Mouse (Mus musculus): ENCODE measurements around the gene Tdrd5. TPM values are rescaled to one million over a fixed set of nuclear protein-coding genes. Genes with fewer than 3 reads are reported as not detected.
"Not testable (repeated sequence)": the region's sequence is repeated elsewhere in the genome, so short reads cannot be mapped to it uniquely, and the experiment has no call there.

Tdrd5 gene
- total RNA-seq, 2 experiments from 2014 or later = not detected

GRCm38 (mm10) chr1:156263946-156264345 is 39.5 kb downstream of the Tdrd5 start:
- no peak for DNase-seq
- intact Hi-C loops (cut with DNase I; ENCODE audit: low total_unique reads) = loop anchor here (5.0 kb wide), 1 partner anchor 278 kb away; no protein-coding TSS in a partner anchor

GRCm38 (mm10) chr1:156263352-156263751 is 40.1 kb downstream of the Tdrd5 start:
- DNase-seq = peak; percentile 37
- intact Hi-C loops (cut with DNase I; ENCODE audit: low total_unique reads) = loop anchor here (5.0 kb wide), 1 partner anchor 279 kb away; no protein-coding TSS in a partner anchor

DNA sequence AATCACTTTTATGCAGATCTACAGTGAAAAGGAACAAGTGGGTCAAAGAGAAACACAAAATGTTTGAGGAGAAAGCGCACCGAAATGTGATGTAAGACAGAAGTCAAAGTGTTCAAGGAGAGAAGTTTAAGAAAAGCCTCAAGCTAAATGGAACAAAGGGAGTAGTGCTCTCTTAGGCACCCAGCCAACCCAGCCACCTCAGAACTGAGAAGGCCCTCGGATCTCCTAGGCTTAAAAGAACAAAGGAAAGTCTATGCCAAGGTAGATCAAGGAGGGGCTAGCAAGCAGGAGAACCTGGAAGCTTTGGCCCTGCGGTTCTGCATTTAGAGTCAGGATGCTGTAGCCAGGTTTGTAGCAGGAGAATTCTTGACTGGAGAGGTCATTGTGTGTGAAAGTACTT is 48.6 kb downstream of the Tdrd5 start:
- intact Hi-C loops (cut with DNase I; ENCODE audit: low total_unique reads) = no loop called here
- DNase-seq = no peak

- DNase-seq; intact Hi-C loops (cut with DNase I; ENCODE audit: low total_unique reads): not testable (repeated sequence)
Measured at GRCm38 (mm10) chr1:156251096-156251495, 52.4 kb downstream of the Tdrd5 start.

DNA sequence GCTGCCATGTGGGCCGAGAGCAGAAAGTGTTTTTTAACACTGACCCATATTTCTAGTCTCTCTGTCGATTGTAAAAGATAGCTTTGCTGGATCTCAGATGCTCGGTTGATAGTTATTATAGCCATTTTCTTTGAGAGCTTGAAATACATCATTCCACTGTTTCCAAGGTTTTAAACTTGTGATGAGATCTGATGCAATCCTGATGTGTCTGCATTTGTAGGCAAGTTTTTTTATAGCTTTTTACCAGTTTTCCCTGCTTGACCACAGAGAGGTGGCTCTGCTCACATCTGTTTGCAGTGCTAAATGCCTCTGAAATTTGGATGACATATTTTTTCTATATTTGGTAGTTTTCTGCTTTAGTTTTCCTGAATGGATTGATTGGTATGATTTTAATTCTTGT is 55.6 kb downstream of the Tdrd5 start:
- no peak for DNase-seq
- intact Hi-C loops (cut with DNase I; ENCODE audit: low total_unique reads) = no loop called here

GRCm38 (mm10) chr1:156241713-156242348 is 61.6 kb downstream of the Tdrd5 start:
- peak; percentile 42 for DNase-seq
- intact Hi-C loops (cut with DNase I; ENCODE audit: low total_unique reads) = loop anchor here (2.0 kb wide), 1 partner anchor 157 kb away; no protein-coding TSS in a partner anchor

- intact Hi-C loops (cut with DNase I; ENCODE audit: low total_unique reads) = loop anchor here (2.0 kb wide), 1 partner anchor 156 kb away; no protein-coding TSS in a partner anchor
- no peak for DNase-seq
Measured at GRCm38 (mm10) chr1:156241035-156241434, 62.4 kb downstream of the Tdrd5 start.

- no peak for DNase-seq
- intact Hi-C loops (cut with DNase I; ENCODE audit: low total_unique reads) = no loop called here
Measured at GRCm38 (mm10) chr1:156231122-156231521, 72.3 kb downstream of the Tdrd5 start.

DNA sequence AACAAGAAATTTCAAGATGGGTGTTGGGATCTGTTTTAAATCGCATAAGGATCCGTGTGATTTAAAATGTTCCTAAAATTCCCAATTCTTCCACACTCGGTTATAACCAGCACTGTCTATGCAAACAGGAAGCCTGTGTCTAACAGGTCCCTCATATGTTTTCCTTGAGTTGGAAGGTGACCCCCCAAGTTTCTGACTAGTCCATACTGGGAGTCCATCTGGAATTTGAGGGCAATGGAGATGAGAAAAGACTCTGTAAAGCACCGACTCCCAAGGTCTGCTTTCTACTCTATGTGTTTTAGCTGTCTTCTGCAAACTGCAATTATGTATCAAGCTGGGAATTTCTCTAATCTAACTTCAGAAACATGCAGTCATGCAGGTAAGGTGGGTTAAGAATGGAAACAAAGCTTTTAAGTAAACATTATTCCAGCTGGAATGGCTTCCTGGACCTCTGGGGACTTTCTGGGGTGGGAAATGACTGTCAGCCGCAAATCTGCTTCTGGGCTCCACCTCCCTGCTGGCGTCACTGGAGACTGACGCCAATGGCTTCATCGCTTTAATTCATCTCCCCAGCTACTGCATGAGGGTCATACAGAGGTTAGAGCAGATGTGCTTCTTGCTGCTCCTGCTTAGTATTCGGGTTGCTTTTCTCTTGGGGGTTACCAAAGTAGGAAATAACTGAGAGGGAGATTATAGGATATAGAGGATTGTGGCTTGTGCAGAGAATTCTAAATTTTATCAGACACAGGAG is 73.0 kb downstream of the Tdrd5 start:
- peak; percentile 48 for DNase-seq
- intact Hi-C loops (cut with DNase I; ENCODE audit: low total_unique reads) = no loop called here

DNA sequence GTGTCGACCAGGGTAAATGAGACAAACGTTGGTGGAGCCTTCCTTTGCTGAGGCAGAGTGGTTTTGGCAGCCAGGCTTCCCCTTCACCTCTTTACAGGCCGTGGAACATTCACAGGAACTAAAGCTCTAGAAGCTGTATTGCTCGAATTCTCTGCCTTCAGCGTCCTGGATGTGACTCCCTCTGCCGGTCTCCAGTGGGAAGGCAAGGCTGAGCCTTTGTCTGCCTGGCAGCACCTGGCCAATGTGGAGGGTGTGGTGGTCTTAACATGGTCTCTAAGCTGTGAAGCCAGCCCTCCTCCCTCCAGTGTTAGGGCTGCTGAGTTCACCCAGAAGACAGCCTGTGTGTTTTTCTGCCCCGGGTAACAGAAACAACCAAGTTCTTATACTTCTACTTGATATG is 74.0 kb downstream of the Tdrd5 start:
- intact Hi-C loops (cut with DNase I; ENCODE audit: low total_unique reads) = loop anchor here (5.0 kb wide), 1 partner anchor 147 kb away; no protein-coding TSS in a partner anchor
- peak; percentile 41 for DNase-seq

DNA sequence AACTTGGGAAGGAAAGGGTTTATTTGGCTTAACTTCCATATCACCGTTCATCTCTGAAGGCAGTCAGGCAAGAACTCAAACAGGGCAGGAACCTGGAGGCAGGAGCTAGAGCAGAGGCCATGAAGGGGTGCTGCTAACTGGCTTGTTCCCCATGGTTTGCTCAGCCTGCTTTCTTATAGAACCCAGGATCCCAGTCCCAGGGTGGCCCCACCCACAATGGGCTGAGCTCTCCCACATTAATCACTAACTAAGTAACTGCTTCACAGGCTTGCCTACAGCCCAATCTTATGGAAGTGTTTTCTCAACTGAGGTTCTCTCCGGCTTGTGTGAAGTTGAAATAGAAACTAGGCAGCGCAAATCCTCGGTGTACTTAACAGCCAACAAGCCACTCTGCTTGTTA is 74.7 kb downstream of the Tdrd5 start:
- intact Hi-C loops (cut with DNase I; ENCODE audit: low total_unique reads) = loop anchor here (5.0 kb wide), 1 partner anchor 146 kb away; no protein-coding TSS in a partner anchor
- no peak for DNase-seq

DNA sequence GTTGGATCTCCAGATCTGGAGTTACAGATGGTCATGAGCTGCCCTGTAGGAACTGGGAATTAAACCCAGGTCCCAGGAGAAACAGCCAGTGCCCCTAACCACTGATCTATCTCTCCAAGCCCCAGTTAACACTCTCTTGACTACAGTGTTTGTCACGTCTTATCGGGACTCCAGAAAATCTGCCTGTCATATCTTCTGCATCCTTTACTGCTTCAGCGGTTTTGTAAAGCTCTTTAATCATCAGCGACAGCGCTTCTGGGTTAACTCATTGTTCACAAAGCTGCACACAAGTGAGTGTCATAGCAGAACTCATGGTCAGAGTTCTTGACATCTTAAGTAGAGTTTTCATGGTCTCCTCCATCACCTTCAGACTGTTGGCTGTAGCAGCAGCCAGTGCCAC is 76.6 kb downstream of the Tdrd5 start:
- intact Hi-C loops (cut with DNase I; ENCODE audit: low total_unique reads) = loop anchor here (5.0 kb wide), 1 partner anchor 145 kb away; no protein-coding TSS in a partner anchor
- no peak for DNase-seq

DNA sequence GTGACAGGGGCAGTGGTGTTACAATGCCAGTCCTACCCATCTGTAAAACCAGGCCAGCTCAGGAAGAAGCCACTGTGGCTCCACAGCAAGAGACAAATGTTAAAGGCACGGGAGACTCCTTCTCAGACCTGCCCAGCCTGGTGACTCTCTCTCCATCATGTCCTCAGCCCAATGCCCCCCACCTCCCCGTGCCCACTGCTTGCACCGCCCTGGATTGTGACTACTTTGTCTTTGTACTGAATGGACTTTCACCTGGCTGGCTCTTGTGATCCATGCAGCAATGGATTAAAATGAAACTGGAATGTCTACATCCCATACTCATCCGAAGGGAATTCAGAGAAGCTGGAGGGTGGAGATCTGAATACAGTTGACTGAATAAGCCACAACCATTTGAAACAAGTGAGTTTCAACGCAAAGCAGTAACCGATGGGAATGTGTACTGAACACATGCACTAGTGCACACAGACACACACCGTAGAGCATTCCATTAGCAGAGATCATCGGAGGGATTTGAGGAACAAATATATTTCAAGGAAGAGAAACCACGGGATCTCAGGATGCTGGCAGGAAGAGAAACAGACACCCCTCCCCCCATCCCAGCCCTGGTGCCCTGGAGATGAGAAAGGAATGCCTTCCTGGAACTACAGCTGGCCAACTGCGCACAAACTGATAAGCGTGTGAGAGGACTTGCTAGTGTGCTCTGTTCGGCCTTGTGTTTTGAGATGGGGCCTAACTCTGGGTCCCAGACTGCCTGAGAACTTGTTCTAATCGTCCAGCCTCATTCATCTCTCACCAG is 81.1 kb downstream of the Tdrd5 start:
- DNase-seq = no peak
- intact Hi-C loops (cut with DNase I; ENCODE audit: low total_unique reads) = no loop called here

- no peak for DNase-seq
- intact Hi-C loops (cut with DNase I; ENCODE audit: low total_unique reads) = no loop called here
Measured at GRCm38 (mm10) chr1:156221327-156221726, 82.1 kb downstream of the Tdrd5 start.

DNA sequence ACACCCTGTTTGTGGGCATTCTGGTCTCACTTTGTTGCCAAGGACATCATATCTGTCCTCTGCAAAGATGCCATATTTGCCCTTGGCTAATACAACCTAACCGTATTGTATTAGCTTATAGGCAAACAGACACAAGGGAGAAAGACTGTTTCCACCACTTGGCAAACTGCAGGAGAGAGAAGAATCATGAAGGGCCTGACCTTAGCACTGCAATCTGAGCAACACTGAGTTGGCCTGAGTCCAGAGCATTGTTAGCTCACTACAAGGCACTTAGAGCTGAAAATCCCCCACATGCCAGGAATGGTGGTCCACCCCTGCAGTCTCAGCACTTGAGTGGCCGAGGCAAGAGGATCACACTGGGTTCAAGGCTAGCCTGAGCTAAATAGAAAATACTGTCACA is 84.9 kb downstream of the Tdrd5 start:
- intact Hi-C loops (cut with DNase I; ENCODE audit: low total_unique reads) = no loop called here
- DNase-seq = no peak

DNA sequence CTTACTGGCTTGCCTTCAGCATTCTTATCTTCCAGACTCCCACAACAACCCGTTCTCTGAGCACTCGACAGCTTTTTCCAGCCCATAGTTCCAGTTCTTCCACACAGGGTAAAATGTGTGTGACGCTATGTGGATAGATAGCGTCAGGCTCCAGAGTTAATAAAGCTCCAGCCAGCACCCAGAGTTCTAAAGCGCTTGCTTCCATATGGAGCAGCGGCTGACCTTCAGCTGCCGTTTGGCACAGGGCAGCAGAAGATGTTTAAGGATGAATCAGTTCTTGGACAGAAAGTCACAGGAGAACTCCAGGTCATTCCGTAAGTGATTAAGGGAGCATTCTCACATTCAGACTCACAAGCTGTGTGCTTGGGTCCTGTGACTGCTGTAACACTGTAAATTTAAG is 85.5 kb downstream of the Tdrd5 start:
- intact Hi-C loops (cut with DNase I; ENCODE audit: low total_unique reads) = no loop called here
- DNase-seq = no peak

- peak; percentile 42 for DNase-seq
- intact Hi-C loops (cut with DNase I; ENCODE audit: low total_unique reads) = no loop called here
Measured at GRCm38 (mm10) chr1:156217393-156217792, 86.1 kb downstream of the Tdrd5 start.

- intact Hi-C loops (cut with DNase I; ENCODE audit: low total_unique reads) = no loop called here
Measured at GRCm38 (mm10) chr1:156216249-156216648, 87.2 kb downstream of the Tdrd5 start.

DNA sequence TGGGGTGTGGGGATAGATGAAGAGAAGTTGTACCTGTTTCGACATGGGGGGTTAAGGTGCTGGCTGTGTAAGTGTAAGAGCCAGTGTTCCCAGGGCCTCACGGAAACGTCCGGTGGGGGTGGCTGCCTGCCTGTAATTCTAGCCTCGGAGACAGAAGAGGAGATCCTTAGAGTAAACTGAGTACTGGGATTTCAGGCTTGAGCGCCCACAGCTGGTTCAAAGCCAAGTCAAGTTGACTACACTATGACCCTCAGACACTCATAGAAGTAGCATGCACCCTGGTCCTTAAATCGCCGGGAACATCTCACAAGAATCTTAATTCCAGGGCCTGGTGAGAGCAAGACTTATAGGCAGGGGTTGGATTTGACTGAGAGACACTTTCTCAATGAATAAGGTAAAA is 88.8 kb downstream of the Tdrd5 start:
- DNase-seq = no peak
- intact Hi-C loops (cut with DNase I; ENCODE audit: low total_unique reads) = no loop called here

More at GRCm38 (mm10) chr1:156216249-156216648, 87.2 kb downstream of the Tdrd5 start:
- no peak for DNase-seq

DNA sequence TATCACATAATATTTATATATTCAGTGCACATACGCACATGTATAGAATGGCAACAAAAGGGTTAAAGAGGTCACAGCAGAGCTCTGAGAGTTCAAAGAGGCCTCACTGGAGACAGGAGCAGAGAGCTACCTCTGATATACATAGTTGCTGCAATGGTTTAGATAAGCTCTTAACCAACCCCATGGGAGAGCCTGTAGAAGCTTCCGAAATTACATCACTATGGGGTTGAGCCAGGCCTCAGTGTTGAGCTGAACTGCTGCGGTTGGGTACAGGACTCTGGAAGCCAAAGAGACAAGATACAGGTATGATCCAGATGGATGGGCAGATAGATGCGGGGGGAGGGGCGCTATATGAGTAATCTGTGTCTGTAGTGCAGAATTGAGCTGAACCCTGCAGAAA is 90.5 kb downstream of the Tdrd5 start:
- intact Hi-C loops (cut with DNase I; ENCODE audit: low total_unique reads) = no loop called here
- DNase-seq = no peak
